Mouse (Mus musculus) MEL (cell line): Measurements from ENCODE around the gene Gm21976. TPM values are rescaled to one million over a fixed set of nuclear protein-coding genes. Genes with fewer than 3 reads are reported as not detected.

Source experiments
- DNase-seq: peaks from one replicate; pipeline ENCODE4 v3.0.0; 2011; ENCODE audit warnings: low read depth, low spot score
- H3K27ac ChIP-seq: 2 replicates; pipeline ENCODE4 v1.5.1; 2012; ENCODE audit warnings: low read depth, mild to moderate bottlenecking, control low read depth, low read length, moderate library complexity; ENCODE audit not compliant: control insufficient read depth
- H3K27me3 ChIP-seq, 2 experiments: fragments of 150-350 bp in 1 of 2; sonication (generic) in 1 of 2; 2 replicates each; pipeline ENCODE4 v1.6.1; 2012; ENCODE audit warnings: low read length in 2 of 2, mild to moderate bottlenecking in 2 of 2, improper control_type of control experiment in 1 of 2, moderate library complexity in 1 of 2; ENCODE audit not compliant: insufficient read depth in 2 of 2, control insufficient read depth in 1 of 2
- H3K36me3 ChIP-seq, 2 experiments: 2 replicates each; pipeline ENCODE4 v1.6.1; 2012 to 2014; ENCODE audit warnings: low read length in 2 of 2, improper control_type of control experiment in 1 of 2, inconsistent platforms in 1 of 2, mild to moderate bottlenecking in 1 of 2; ENCODE audit not compliant: insufficient read depth in 2 of 2, control insufficient read depth in 1 of 2
- H3K4me1 ChIP-seq, 2 experiments: fragments of 150-350 bp in 1 of 2; sonication (generic) in 1 of 2; 2 replicates each; pipeline ENCODE4 v1.6.1; 2012; ENCODE audit warnings: low read length in 2 of 2, improper control_type of control experiment in 1 of 2, mild to moderate bottlenecking in 1 of 2; ENCODE audit not compliant: insufficient read depth in 2 of 2, control insufficient read depth in 1 of 2
- H3K4me3 ChIP-seq, 2 experiments: fragments of 150-350 bp in 1 of 2; sonication (generic) in 1 of 2; 2 replicates each; pipeline ENCODE4 v1.5.1; 2012; ENCODE audit warnings: low read depth in 2 of 2, low read length in 2 of 2, mild to moderate bottlenecking in 2 of 2, moderate library complexity in 2 of 2, control low read depth in 1 of 2, improper control_type of control experiment in 1 of 2; ENCODE audit not compliant: control insufficient read depth in 1 of 2, insufficient read depth in 1 of 2
- H3K79me2 ChIP-seq: 2 replicates; pipeline ENCODE4 v1.6.1; 2012; ENCODE audit warnings: mild to moderate bottlenecking, low read length, moderate library complexity; ENCODE audit not compliant: control insufficient read depth, poor library complexity, insufficient read depth
- H3K9ac ChIP-seq: 2 replicates; pipeline ENCODE4 v1.6.1; 2012; ENCODE audit warnings: low read depth, mild to moderate bottlenecking, control low read depth, low read length, moderate library complexity; ENCODE audit not compliant: control insufficient read depth, poor library complexity, severe bottlenecking
- H3K9me3 ChIP-seq: fragments of 150-350 bp; sonication (generic); replicated peaks from 2 replicates; pipeline ENCODE4 v1.6.1; 2012; ENCODE audit warnings: mild to moderate bottlenecking, low read length, improper control_type of control experiment, moderate library complexity; ENCODE audit not compliant: insufficient read depth
- BHLHE40 ChIP-seq: IDR thresholded peaks from 2 replicates; pipeline ENCODE4 v1.6.1; 2012; ENCODE audit warnings: low read depth, mild to moderate bottlenecking, inconsistent platforms, low read length, improper control_type of control experiment, borderline replicate concordance
- CHD1 ChIP-seq: IDR thresholded peaks from 2 replicates; pipeline ENCODE4 v1.6.1; 2012; ENCODE audit warnings: low read depth, mild to moderate bottlenecking, inconsistent platforms, low read length, improper control_type of control experiment
- CHD2 ChIP-seq: IDR thresholded peaks from 2 replicates; pipeline ENCODE4 v1.6.1; 2011; ENCODE audit warnings: low read length, improper control_type of control experiment
- CTCF ChIP-seq, 3 experiments: IDR thresholded peaks in 2 of 3; conservative IDR thresholded peaks in 1 of 3; 2 replicates each; pipeline ENCODE4 v1.5.1; 2011 to 2012; ENCODE audit warnings: low read length in 3 of 3, low read depth in 2 of 3, mild to moderate bottlenecking in 2 of 3, improper control_type of control experiment in 1 of 3, inconsistent platforms in 1 of 3, mixed read lengths in 1 of 3, moderate library complexity in 1 of 3; ENCODE audit not compliant: control insufficient read depth in 1 of 3, insufficient read depth in 1 of 3, poor library complexity in 1 of 3, severe bottlenecking in 1 of 3
- E2F4 ChIP-seq: IDR thresholded peaks from 2 replicates; pipeline ENCODE4 v1.6.1; 2011; ENCODE audit warnings: low read depth, low read length, improper control_type of control experiment, borderline replicate concordance
- ELF1 ChIP-seq: IDR thresholded peaks from 2 replicates; pipeline ENCODE4 v1.6.1; 2014; ENCODE audit warnings: low read depth, mild to moderate bottlenecking, inconsistent platforms, low read length, improper control_type of control experiment, moderate library complexity
- EP300 ChIP-seq, 2 experiments: IDR thresholded peaks; 2 replicates each; pipeline ENCODE4 v1.6.1; 2011; ENCODE audit warnings: improper control_type of control experiment in 2 of 2, low read length in 2 of 2, low read depth in 1 of 2, mild to moderate bottlenecking in 1 of 2
- HCFC1 ChIP-seq: IDR thresholded peaks from 2 replicates; pipeline ENCODE4 v1.6.1; 2012; ENCODE audit warnings: low read depth, mild to moderate bottlenecking, inconsistent platforms, low read length, improper control_type of control experiment, moderate library complexity
- MAFK ChIP-seq: IDR thresholded peaks from 2 replicates; pipeline ENCODE4 v1.6.1; 2011; ENCODE audit warnings: low read depth, mild to moderate bottlenecking, low read length, improper control_type of control experiment, borderline replicate concordance
- MXI1 ChIP-seq: IDR thresholded peaks from 2 replicates; pipeline ENCODE4 v1.6.1; 2011; ENCODE audit warnings: mild to moderate bottlenecking, low read depth, low read length, improper control_type of control experiment
- MYB ChIP-seq: IDR thresholded peaks from 2 replicates; pipeline ENCODE4 v1.6.1; 2011; ENCODE audit warnings: mild to moderate bottlenecking, low read depth, low read length, improper control_type of control experiment
- NRF1 ChIP-seq: IDR thresholded peaks from 2 replicates; pipeline ENCODE4 v1.6.1; 2014; ENCODE audit warnings: low read depth, mild to moderate bottlenecking, inconsistent platforms, low read length, improper control_type of control experiment, moderate library complexity; ENCODE audit not compliant: poor library complexity, insufficient read depth, severe bottlenecking
- POLR2A ChIP-seq, 2 experiments: IDR thresholded peaks; 2 replicates each; pipeline ENCODE4 v1.6.1; 2011 to 2012; ENCODE audit warnings: low read length in 2 of 2, mild to moderate bottlenecking in 2 of 2, control low read depth in 1 of 2, improper control_type of control experiment in 1 of 2, low read depth in 1 of 2, moderate library complexity in 1 of 2; ENCODE audit not compliant: control insufficient read depth in 1 of 2, insufficient read depth in 1 of 2, poor library complexity in 1 of 2
- POLR2AphosphoS2 ChIP-seq: IDR thresholded peaks from 2 replicates; pipeline ENCODE4 v1.6.1; 2011; ENCODE audit warnings: low read length, improper control_type of control experiment
- RCOR1 ChIP-seq: IDR thresholded peaks from 2 replicates; pipeline ENCODE4 v1.6.1; 2012; ENCODE audit warnings: low read depth, mild to moderate bottlenecking, inconsistent platforms, low read length, improper control_type of control experiment
- TAL1 ChIP-seq: IDR thresholded peaks from 2 replicates; pipeline ENCODE4 v1.6.1; 2012; ENCODE audit warnings: mild to moderate bottlenecking, inconsistent platforms, low read length, moderate library complexity, mixed read lengths
- TCF12 ChIP-seq: IDR thresholded peaks from 2 replicates; pipeline ENCODE4 v1.6.1; 2014; ENCODE audit warnings: low read depth, mild to moderate bottlenecking, inconsistent platforms, low read length, improper control_type of control experiment, moderate library complexity
- USF1 ChIP-seq: IDR thresholded peaks from 2 replicates; pipeline ENCODE4 v1.6.1; 2014; ENCODE audit warnings: low read depth, mild to moderate bottlenecking, inconsistent platforms, low read length, improper control_type of control experiment, moderate library complexity
- ZC3H11A ChIP-seq: IDR thresholded peaks from 2 replicates; pipeline ENCODE4 v1.6.1; 2012; ENCODE audit warnings: low read depth, mild to moderate bottlenecking, inconsistent platforms, low read length, improper control_type of control experiment
- ZKSCAN1 ChIP-seq: IDR thresholded peaks from 2 replicates; pipeline ENCODE4 v1.6.1; 2012; ENCODE audit warnings: low read depth, mild to moderate bottlenecking, inconsistent platforms, low read length, improper control_type of control experiment, moderate library complexity
- ZMIZ1 ChIP-seq: IDR thresholded peaks from 2 replicates; pipeline ENCODE4 v1.6.1; 2012; ENCODE audit warnings: low read depth, mild to moderate bottlenecking, inconsistent platforms, low read length, improper control_type of control experiment, moderate library complexity
- ZNF384 ChIP-seq: IDR thresholded peaks from 2 replicates; pipeline ENCODE4 v1.6.1; 2012; ENCODE audit warnings: low read depth, mild to moderate bottlenecking, inconsistent platforms, low read length, improper control_type of control experiment
- polyA plus RNA-seq, 2 experiments: library from polyadenylated mRNA; stranded (reverse) in 1 of 2; unstranded in 1 of 2; fragments of >175 nt in 1 of 2; fragments of >200 nt in 1 of 2; gene quantifications; 2 replicates each; pipeline versions ENCODE4 v1.2.1 to v1.2.4; 2012; ENCODE audit warnings: low replicate concordance in 2 of 2, low read depth in 1 of 2; ENCODE audit not compliant: insufficient read length in 2 of 2, insufficient read depth in 1 of 2, missing spikeins in 1 of 2
- total RNA-seq: library from RNA; depleted of rRNA; stranded (reverse); fragments of 300-350 nt; gene quantifications from 2 replicates; pipeline ENCODE4 v1.2.3, GENCODE M21; 2012

The Gm21976 gene
- total and polyA plus RNA-seq, 3 experiments = not detected

DNA sequence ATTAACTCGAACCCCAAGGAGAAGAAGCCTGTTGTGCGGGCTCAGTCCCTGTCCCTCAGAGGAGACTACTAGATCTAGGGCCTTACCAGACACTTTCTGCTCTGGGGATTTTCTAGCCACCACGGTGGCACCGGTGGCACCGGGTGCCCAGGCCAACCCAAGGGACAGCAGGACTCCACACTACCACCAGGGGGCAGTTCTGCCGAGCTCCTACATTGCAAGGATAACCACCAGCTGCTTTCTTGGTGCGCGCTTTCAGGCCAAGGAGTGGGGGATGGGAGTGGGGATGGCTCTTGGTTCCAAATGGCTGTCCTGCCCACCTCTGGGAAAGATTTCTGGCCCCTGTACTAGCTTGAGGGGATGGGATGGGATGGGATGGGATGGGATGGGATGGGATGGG is 71.8 kb downstream of the Gm21976 start:
- DNase-seq = no peak
- no peaks in the 10 kb centered on the region; a peak in 1 of 4 replicates for H3K27me3 ChIP-seq

DNA sequence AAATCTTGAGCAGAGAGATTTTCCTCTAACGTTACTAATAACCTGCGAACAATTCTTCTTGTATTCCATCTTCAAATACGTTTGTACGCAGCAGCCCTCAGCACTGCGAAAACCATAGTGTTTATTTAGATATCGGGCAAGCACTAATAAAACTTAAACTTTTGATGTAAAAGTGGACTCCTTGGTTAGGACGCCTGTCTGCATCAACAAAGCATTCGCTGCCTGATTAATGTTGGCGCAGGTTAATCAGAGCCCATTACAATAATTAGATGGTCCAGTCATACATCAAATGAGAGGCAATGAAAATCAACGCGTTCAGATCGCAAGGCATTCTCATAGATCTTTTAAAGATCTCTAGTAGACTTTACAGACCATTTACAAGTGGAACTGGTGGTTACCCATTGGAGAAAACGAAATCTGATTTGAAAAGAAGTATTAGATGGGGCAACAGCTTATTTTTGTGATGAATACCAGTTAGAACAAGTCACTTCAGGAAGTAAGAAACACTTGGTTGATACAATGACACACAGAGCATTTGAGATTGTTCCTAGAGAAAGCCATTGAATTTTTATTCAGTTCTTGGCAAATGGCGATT is 72.8 kb downstream of the Gm21976 start:
- H3K27me3 ChIP-seq = no peaks in the 10 kb centered on the region
- no peak for DNase-seq
- H3K4me3 ChIP-seq = no peak overlapping the region
- no peaks in the 10 kb centered on the region for H3K36me3 ChIP-seq
- TF ChIP-seq USF1 (no peak), ZKSCAN1 (no peak), BHLHE40 (no peak), EP300 (IDR thresholded peaks at IDR 0.05; ENCODE audit: low read depth in 1 of 2, low read length in 2 of 2) (no peak), MXI1 (no peak), ZC3H11A (no peak), RCOR1 (no peak), TAL1 (no peak), ZMIZ1 (no peak), ELF1 (no peak), NRF1 (no peak), POLR2AphosphoS2 (no peak), ZNF384 (no peak), E2F4 (no peak), HCFC1 (no peak), MYB (no peak), MAFK (no peak)
- no peak overlapping the region for H3K27ac ChIP-seq
- no peaks in the 10 kb centered on the region for H3K79me2 ChIP-seq
- H3K9me3 ChIP-seq = no peaks in the 10 kb centered on the region
- no peak overlapping the region for H3K9ac ChIP-seq
- H3K4me1 ChIP-seq = no peaks in the 10 kb centered on the region

More for the DNA sequence above, 71.8 kb downstream of the Gm21976 start:
- no peak overlapping the region for H3K4me3 ChIP-seq
- no peak overlapping the region for H3K9ac ChIP-seq
- TF ChIP-seq CTCF (IDR thresholded peaks at IDR 0.05 in 2 of 3, conservative IDR thresholded peaks at IDR 0.05 in 1 of 3; ENCODE audit: control insufficient read depth in 1 of 3, insufficient read depth in 1 of 3, low read depth in 2 of 3, low read length in 3 of 3, poor library complexity in 1 of 3, severe bottlenecking in 1 of 3) = peak in 2 of 3 experiments; percentile 4 to 15; a peak in 2 of 6 replicates
- no peak for TF ChIP-seq POLR2A (IDR thresholded peaks at IDR 0.05; ENCODE audit: control insufficient read depth in 1 of 2, insufficient read depth in 1 of 2, low read depth in 1 of 2, low read length in 2 of 2, poor library complexity in 1 of 2)
- no peak for TF ChIP-seq CHD2
- no peak for TF ChIP-seq TCF12
- TF ChIP-seq CHD1 = no peak
- no peaks in the 10 kb centered on the region for H3K4me1 ChIP-seq
- H3K9me3 ChIP-seq = no peaks in the 10 kb centered on the region
- no peaks in the 10 kb centered on the region for H3K36me3 ChIP-seq
- H3K27ac ChIP-seq = no peak overlapping the region
- H3K79me2 ChIP-seq = no peaks in the 10 kb centered on the region
